Comparison of ENCODE assay signal across 13 mouse cellular contexts in the genomic region with DNA sequence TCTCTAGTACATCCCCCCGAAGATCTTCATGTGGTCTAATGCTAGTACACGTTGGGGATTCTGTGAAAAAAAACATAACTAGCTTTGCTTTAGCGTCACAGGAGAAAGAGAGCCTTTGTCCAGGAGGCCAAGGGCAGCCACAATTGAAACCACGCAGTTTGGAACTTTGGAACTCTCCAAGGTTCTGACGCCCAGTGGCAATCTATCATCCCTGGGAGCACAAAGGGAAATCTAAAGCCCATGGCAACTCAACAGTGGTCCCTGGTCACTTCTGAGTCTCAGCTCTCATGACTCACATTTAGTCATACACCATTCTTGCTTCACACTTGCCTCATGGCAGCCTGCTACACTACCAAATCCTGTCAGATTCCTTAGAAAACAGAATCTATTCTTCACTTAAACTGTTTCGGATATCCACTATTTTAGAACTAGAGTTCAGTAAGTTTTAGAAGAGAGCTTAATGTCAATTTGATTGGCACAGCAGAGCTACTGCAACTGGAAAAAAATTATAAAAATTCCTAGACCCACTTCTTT. TPM values are rescaled to one million over a fixed set of nuclear protein-coding genes. Genes with fewer than 3 reads are reported as not detected.
A peak's percentile ranks its signal among the peaks of the same experiment; 100 is the strongest.
DNase-seq lines count a peak whose midpoint lies in the region; ATAC-seq lines count a peak whose summit lies in the region.
"Had no signal": no experiment of that assay in that cellular context is flagged by ENCODE, and none has a peak within 500 bp of the region (broad histone marks: within the 10 kb centered on the region; RNA-seq: fewer than 3 reads in every experiment).

No protein-coding gene starts in this region.

- WGBS in intestine, embryonic 14.5 days = 50% methylated on average over 6 of the region's 6 CpGs
- WGBS in intestine, embryonic 15.5 days = 53% methylated on average over 6 of the region's 6 CpGs

- no peak for ATAC-seq in intestine, embryonic 14.5 days (replicated peaks; ENCODE audit: low FRiP score, low TSS enrichment, low read depth)
- no peak for ATAC-seq in intestine, embryonic 15.5 days
- ATAC-seq in inflammation-experienced regulatory T-cells, adult 6 months = no peak
- ATAC-seq: midbrain, embryonic 16.5 days had no signal

- no peak overlapping the region for H3K4me3 ChIP-seq in intestine, embryonic 14.5 days (ENCODE audit: low read depth, low read length)
- no peak overlapping the region for H3K4me3 ChIP-seq in intestine, embryonic 15.5 days (replicated peaks)
- H3K4me3 ChIP-seq: kidney, embryonic 15.5 days had no signal

- H3K4me1 ChIP-seq in intestine, embryonic 14.5 days (replicated peaks; ENCODE audit: control insufficient read depth, insufficient read depth, low read length) = no peaks in the 10 kb centered on the region
- H3K4me1 ChIP-seq in intestine, embryonic 15.5 days (replicated peaks) = no peaks in the 10 kb centered on the region
- H3K4me1 ChIP-seq: kidney, embryonic 15.5 days had no signal

- no peak overlapping the region for H3K27ac ChIP-seq in intestine, embryonic 14.5 days (ENCODE audit: low read depth)
- H3K27ac ChIP-seq in intestine, embryonic 15.5 days = no peak overlapping the region
- H3K27ac ChIP-seq: kidney, embryonic 15.5 days had no signal

- H3K4me2 ChIP-seq in intestine, embryonic 14.5 days (ENCODE audit: low read length) = no peak overlapping the region
- H3K4me2 ChIP-seq in intestine, embryonic 15.5 days (replicated peaks) = no peak overlapping the region
- H3K4me2 ChIP-seq: kidney, embryonic 15.5 days had no signal

- H3K9me3 ChIP-seq in intestine, embryonic 14.5 days (ENCODE audit: control insufficient read depth, low read length) = 0 out of 2 replicates have a peak, but pooled peaks cover 4% of the 10 kb centered on the region
- H3K9me3 ChIP-seq in intestine, embryonic 15.5 days = no peaks in the 10 kb centered on the region
- H3K9me3 ChIP-seq: kidney, embryonic 15.5 days had no signal

- peak; percentile 62 for DNase-seq in intestine, embryonic 14.5 days (ENCODE audit: low spot score)
- DNase-seq in Muller cell, postnatal 12 days (ENCODE audit: inconsistent ontology term) = peak; percentile 80
- peak; percentile 50 for DNase-seq in embryo, embryonic 10 days (ENCODE audit: low spot score)
- DNase-seq in mesoderm, embryonic 11.5 days (ENCODE audit: low read depth, low spot score) = peak; percentile 56
- no peak for DNase-seq in left cerebral cortex, adult 9 months (ENCODE audit: low spot score in 2 of 2)
- no peak for DNase-seq in cerebellum, postnatal 4 days (ENCODE audit: low spot score in 2 of 2)
- DNase-seq: cerebellum, adult 9-10 months; gastrocnemius, postnatal 36 days; lung, adult 2 months had no signal

- no peak overlapping the region for H3K9ac ChIP-seq in intestine, embryonic 14.5 days (ENCODE audit: low read length)
- H3K9ac ChIP-seq in intestine, embryonic 15.5 days = no peak overlapping the region
- H3K9ac ChIP-seq: kidney, embryonic 15.5 days had no signal

- H3K36me3 ChIP-seq in intestine, embryonic 14.5 days (ENCODE audit: control insufficient read depth, insufficient read depth, low read length) = no peaks in the 10 kb centered on the region
- H3K36me3 ChIP-seq in intestine, embryonic 15.5 days = no peaks in the 10 kb centered on the region

- no peaks in the 10 kb centered on the region for H3K27me3 ChIP-seq in intestine, embryonic 14.5 days (replicated peaks; ENCODE audit: control insufficient read depth, insufficient read depth, low read length)
- H3K27me3 ChIP-seq in intestine, embryonic 15.5 days (replicated peaks) = no peaks in the 10 kb centered on the region
- H3K27me3 ChIP-seq: kidney, embryonic 15.5 days had no signal

RNA-seq across cellular contexts. Expression of gene Sik2, which starts 50.9 kb away (rescaled TPM):
- 16.6 and 16.9 TPM in 2 replicates for polyA plus RNA-seq in intestine, embryonic 14.5 days (2014; fragmentation: Nextera tagmentation; extraction: Ambion mirVana)
- polyA plus RNA-seq in intestine, embryonic 15.5 days (2015; fragmentation: Nextera tagmentation; extraction: Ambion mirVana) = 13.0 and 14.6 TPM in 2 replicates
- 10 to 100 TPM; 14.7 to 30.3 (median 15.8) TPM for polyA plus RNA-seq in inflammation-experienced regulatory T-cells, adult 6 months (2017; shearing (Covaris generic))

Comparison
In these comparisons a context has a peak if more than half of its experiments do, and no peak if none do; other contexts are left out.
1. DNase-seq: peak in intestine, embryonic 14.5 days (single experiment), Muller cell, postnatal 12 days (single experiment), embryo, embryonic 10 days (single experiment) and mesoderm, embryonic 11.5 days (single experiment); none in left cerebral cortex, adult 9 months (0 of 2) and cerebellum, postnatal 4 days (0 of 2).